Mouse (Mus musculus) kidney, embryonic 16.5 days (tissue): ENCODE data around the gene Map2k2. TPM values are rescaled to one million over a fixed set of nuclear protein-coding genes. Genes with fewer than 3 reads are reported as not detected.
"Not testable (repeated sequence)": the region's sequence is repeated elsewhere in the genome, so short reads cannot be mapped to it uniquely, and the experiment has no call there.

ENCODE experiments used
- ATAC-seq: fragments of 200-750 bp; cut with Nextera tagmentation; 2 replicates; pipeline ENCODE4 v1.8.0; 2017; ENCODE audit warnings: moderate TSS enrichment; ENCODE audit not compliant: low FRiP score, low TSS enrichment
- H3K27ac ChIP-seq: fragments of 300-500 bp; sonication (generic); 2 replicates; pipeline ENCODE4 v1.5.1; 2014; ENCODE audit warnings: low read length
- H3K27me3 ChIP-seq: fragments of 300-500 bp; sonication (generic); 2 replicates; pipeline ENCODE4 v1.6.1; 2014; ENCODE audit warnings: low read length, control low read depth, mixed read lengths; ENCODE audit not compliant: insufficient read depth
- H3K36me3 ChIP-seq: fragments of 300-500 bp; sonication (generic); 2 replicates; pipeline ENCODE4 v1.6.1; 2014; ENCODE audit warnings: low read length, control low read depth, mixed read lengths; ENCODE audit not compliant: insufficient read depth
- H3K4me1 ChIP-seq: fragments of 300-500 bp; sonication (generic); 2 replicates; pipeline ENCODE4 v1.6.1; 2014; ENCODE audit warnings: low read length, control low read depth, mixed read lengths; ENCODE audit not compliant: insufficient read depth
- H3K4me2 ChIP-seq: fragments of 300-500 bp; sonication (generic); replicated peaks from 2 replicates; pipeline ENCODE4 v1.6.1; 2014; ENCODE audit warnings: low read depth, low read length
- H3K4me3 ChIP-seq: fragments of 300-500 bp; sonication (generic); 2 replicates; pipeline ENCODE4 v1.5.1; 2014; ENCODE audit warnings: mild to moderate bottlenecking, low read length
- H3K9ac ChIP-seq: fragments of 300-500 bp; sonication (generic); replicated peaks from 2 replicates; pipeline ENCODE4 v1.6.1; 2014; ENCODE audit warnings: low read length
- H3K9me3 ChIP-seq: fragments of 300-500 bp; sonication (generic); 2 replicates; pipeline ENCODE4 v1.6.1; 2016; ENCODE audit warnings: low read length, control low read depth
- WGBS: fragments of 180-500 bp; shearing (Covaris S2); extraction: QIAGEN DNeasy Blood & Tissue Kit; methylation state at CpG from one replicate; pipeline ENCODE4 v1.1.7; 2014; 5-methylcytosine and 5-hydroxymethylcytosine counted together
- microRNA-seq: library from miRNA; unstranded; fragments of <30 nt; microRNA quantifications from one replicate; pipeline ENCODE4, GENCODE M21; 2016
- polyA plus RNA-seq: library from polyadenylated mRNA; unstranded; fragments of >200 nt; fragmentation: Nextera tagmentation; extraction: Ambion mirVana; gene quantifications from 2 replicates; pipeline ENCODE4 v1.2.1, GENCODE M21; 2015

The Map2k2 gene
- polyA plus RNA-seq, 1 experiment from 2014 or later: 195 TPM

DNA sequence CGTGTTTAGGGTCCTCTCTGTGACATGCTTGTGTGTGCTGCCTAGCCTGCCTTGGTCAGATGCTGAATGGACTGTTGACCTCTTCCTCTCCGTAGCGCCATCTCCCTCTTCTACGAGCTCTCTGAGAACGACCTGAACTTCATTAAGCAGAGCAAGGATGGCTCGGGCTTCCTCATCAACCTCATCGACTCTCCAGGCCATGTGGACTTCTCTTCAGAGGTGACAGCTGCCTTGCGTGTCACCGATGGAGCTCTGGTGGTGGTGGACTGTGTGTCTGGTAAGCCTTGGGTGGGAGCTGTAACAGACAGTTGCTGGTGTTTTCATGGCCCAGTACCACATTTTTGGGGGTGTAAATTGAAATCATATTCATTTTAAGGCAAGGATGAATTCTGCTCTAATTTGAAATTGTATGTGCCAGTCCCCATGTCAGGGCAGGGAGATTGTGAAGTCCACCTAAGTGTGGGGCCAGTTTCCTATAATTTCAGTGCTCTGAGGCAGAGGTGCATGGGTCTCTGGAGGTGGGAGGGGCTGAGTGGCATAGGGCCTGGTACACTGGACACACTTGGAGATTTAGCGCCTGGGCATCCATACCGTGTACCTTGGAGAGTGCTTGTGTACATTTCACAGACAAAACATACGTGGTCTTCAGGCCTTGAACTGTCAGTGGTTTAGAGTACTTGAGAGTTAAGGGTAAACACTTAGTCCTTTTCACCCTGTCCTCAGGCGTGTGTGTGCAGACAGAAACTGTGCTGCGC is 72.4 kb downstream of the Map2k2 start:
- Histone ChIP-seq H3K9me3 (no peaks in the 10 kb centered on the region), H3K4me2 (peak overlapping the region; percentile 97), H3K4me1 (peaks cover 42% of the 10 kb centered on the region), H3K36me3 (peaks cover 53% of the 10 kb centered on the region), H3K9ac (peak overlapping the region; percentile 99), H3K4me3 (peak overlapping the region; percentile 100), H3K27me3 (no peaks in the 10 kb centered on the region), H3K27ac (peak overlapping the region; percentile 91; the same call in 1 of the 2 replicates)
- ATAC-seq: no peak
- WGBS: 54% methylated on average over 14 of the region's 14 CpGs

DNA sequence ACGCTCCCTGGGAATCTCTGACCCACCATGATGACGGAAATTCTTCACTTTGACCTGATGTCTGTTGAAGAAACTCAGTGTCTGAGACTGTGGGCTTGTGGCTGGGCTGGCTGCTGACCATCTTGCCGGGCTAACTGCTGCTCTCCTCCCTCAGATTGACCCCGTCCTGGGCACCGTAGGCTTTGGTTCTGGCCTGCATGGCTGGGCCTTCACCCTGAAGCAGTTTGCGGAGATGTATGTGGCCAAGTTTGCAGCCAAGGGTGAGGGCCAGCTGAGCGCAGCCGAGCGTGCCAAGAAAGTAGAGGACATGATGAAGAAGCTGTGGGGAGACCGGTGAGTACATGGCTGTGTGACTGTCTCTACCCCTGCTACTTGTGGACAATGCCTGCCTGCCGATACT is 73.2 kb downstream of the Map2k2 start:
- Histone ChIP-seq H3K4me2 (0 out of 2 replicates have a peak overlapping the region, but pooled peaks have one; percentile 97), H3K9me3 (no peaks in the 10 kb centered on the region), H3K4me3 (no peak overlapping the region), H3K36me3 (peaks cover 53% of the 10 kb centered on the region), H3K4me1 (peaks cover 41% of the 10 kb centered on the region), H3K9ac (no peak overlapping the region), H3K27ac (no peak overlapping the region), H3K27me3 (no peaks in the 10 kb centered on the region)
- WGBS: 91% methylated on average over 11 of the region's 11 CpGs
- ATAC-seq: no peak

DNA sequence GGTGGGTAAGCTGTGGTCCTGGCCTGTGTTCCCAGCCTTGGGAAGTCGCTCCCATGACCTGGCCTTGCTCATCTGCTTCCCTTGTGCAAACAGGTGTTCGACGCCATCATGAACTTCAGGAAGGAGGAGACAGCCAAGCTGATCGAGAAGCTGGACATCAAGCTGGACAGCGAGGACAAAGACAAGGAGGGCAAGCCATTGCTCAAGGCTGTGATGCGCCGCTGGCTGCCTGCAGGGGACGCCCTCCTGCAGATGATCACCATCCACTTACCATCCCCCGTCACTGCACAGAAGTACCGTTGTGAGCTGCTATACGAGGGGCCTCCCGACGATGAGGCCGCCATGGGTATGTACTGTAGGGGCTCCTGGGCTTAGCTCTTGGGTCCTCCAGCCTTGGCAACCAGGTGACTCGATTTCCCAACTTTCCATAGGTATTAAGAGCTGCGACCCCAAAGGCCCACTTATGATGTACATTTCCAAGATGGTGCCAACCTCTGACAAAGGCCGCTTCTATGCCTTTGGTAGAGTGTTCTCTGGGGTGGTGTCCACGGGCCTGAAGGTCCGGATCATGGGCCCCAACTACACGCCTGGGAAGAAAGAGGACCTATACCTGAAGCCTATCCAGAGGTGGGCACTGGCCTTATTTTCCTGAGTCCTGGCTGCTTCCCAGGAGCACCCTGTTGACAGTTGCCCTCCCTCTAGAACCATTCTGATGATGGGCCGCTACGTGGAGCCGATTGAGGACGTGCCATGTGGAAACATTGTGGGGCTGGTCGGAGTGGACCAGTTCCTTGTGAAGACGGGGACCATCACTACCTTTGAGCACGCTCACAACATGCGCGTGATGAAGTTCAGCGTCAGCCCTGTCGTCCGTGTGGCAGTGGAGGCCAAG is 74.0 kb downstream of the Map2k2 start:
- Histone ChIP-seq H3K9me3 (no peaks in the 10 kb centered on the region), H3K4me1 (peaks cover 40% of the 10 kb centered on the region), H3K4me2 (no peak overlapping the region), H3K4me3 (no peak overlapping the region), H3K27me3 (no peaks in the 10 kb centered on the region), H3K9ac (no peak overlapping the region), H3K36me3 (peaks cover 56% of the 10 kb centered on the region), H3K27ac (no peak overlapping the region)
- 90% methylated on average over 32 of the region's 32 CpGs for WGBS
- no peak for ATAC-seq

DNA sequence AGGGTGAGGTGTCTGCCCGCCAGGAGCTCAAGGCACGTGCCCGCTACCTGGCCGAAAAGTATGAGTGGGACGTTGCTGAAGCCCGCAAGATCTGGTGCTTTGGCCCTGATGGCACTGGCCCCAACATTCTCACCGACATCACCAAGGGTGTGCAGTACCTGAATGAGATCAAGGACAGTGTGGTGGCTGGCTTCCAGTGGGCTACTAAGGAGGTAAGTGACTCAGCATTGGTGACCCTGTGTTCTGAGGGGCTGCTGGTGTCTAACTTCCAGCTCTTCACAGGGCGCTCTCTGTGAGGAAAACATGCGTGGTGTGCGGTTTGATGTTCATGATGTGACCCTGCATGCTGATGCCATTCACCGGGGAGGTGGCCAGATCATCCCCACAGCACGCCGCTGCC is 75.2 kb downstream of the Map2k2 start:
- Histone ChIP-seq H3K27ac (no peak overlapping the region), H3K4me1 (peaks cover 34% of the 10 kb centered on the region), H3K36me3 (peaks cover 62% of the 10 kb centered on the region), H3K9me3 (no peaks in the 10 kb centered on the region), H3K4me3 (no peak overlapping the region), H3K9ac (no peak overlapping the region), H3K4me2 (no peak overlapping the region), H3K27me3 (no peaks in the 10 kb centered on the region)
- WGBS: 92% methylated on average over 13 of the region's 13 CpGs
- no peak for ATAC-seq

DNA sequence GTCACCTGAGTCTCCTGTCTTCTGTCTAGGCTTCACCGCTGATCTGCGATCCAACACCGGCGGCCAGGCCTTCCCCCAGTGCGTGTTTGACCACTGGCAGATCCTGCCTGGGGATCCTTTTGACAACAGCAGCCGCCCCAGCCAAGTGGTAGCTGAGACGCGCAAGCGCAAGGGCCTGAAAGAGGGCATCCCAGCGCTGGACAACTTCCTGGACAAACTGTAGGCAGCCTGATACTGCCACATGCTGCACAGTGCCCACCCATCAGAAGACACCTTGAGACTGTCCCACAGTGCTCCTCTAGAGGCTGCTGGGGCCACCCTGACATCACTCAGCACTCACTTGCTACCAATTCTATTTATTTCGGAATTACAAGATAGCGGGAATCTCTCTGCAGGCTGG is 76.1 kb downstream of the Map2k2 start:
- not testable (repeated sequence) for H3K9me3 ChIP-seq, ATAC-seq, H3K27me3 ChIP-seq, H3K27ac ChIP-seq, H3K9ac ChIP-seq, H3K4me2 ChIP-seq, H3K4me3 ChIP-seq
- Histone ChIP-seq H3K36me3 (peaks cover 65% of the 10 kb centered on the region), H3K4me1 (peaks cover 34% of the 10 kb centered on the region)
- 86% methylated on average over 12 of the region's 12 CpGs for WGBS

DNA sequence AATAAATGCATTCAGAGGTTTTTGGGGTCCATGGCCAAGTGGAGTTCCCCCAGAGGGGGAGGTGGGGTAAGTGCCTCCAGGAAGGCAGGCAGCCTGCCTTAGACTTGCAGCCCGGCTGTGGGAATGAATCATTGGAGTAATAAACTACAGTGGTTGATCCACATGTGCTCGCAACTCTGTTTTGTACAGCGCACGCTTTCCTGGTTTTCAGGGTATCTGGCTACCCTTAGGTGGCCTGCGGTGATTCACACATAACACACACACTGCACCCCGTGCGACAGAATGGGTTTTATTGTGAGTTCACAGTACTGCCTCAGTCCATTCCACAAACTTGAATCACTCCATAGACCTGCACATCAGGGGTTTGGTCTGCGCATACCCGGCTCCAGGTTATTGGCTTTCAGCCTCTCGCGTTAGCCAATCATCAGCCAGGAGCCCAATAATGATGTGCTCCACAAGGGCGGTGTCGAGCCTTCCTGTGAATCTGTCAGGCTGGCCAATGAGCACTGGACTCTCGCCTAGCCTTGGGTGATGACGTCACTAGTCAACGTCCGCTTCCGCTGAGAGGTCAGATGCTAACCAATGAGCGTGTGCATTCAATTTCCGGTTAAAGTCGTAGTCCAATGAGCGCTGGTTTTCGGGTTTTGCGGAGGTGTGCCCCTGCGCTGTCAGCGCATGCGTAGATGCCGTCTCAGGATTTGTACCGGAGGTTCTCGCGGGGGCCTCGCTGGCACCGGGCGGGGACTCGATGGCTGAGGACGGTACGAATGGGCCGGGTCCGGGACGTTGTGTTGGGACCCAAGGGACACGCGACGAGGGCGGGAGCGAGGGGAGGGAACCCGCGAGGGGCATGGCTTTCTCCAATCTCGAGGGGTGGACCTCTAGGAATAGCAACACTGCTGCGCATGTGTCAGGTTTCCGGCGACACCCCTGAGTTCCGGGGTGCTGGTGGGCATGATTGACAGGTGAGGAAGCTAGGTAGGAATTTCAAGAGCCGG is 76.9 kb downstream of the Map2k2 start, which contains the start of gene Dapk3:
Dapk3 (plus strand) TSS at position 670 of the 998 bp plus-strand sequence.
- peaks cover 33% of the 10 kb centered on the region for H3K4me1 ChIP-seq
- no peaks in the 10 kb centered on the region for H3K27me3 ChIP-seq
- peak within 1 kb of the TSS; percentile 63 for H3K4me2 ChIP-seq
- H3K4me3 ChIP-seq: peak within 1 kb of the TSS; percentile 71
- ATAC-seq: peak; percentile 95
- H3K36me3 ChIP-seq: peaks cover 66% of the 10 kb centered on the region
- H3K9ac ChIP-seq: peak within 1 kb of the TSS; percentile 77
- H3K9me3 ChIP-seq: no peaks in the 10 kb centered on the region
- peak within 1 kb of the TSS; percentile 86 for H3K27ac ChIP-seq
- 5% methylated on average over 53 of the region's 53 CpGs for WGBS

Small RNA genes lying within 50 kb of the gene (microRNA-seq; reads per million reads assigned to microRNA genes)
- gene Mir5615-1: not detected
- gene Mir5615-2: not detected

Other genes starting within 250 kb of the Map2k2 start
- gene Tmprss9, start 234.1 kb upstream of the Map2k2 start, polyA plus RNA-seq: 0.08 TPM in 1 of 2 replicates, not detected in the other
- gene Timm13, start 204.9 kb upstream of the Map2k2 start, polyA plus RNA-seq: 361 and 376 TPM in 2 replicates
- gene Lmnb2, start 187.7 kb upstream of the Map2k2 start, polyA plus RNA-seq: 61.8 and 62.4 TPM in 2 replicates
- gene Gadd45b, start 175.8 kb upstream of the Map2k2 start, polyA plus RNA-seq: 22.3 and 24.1 TPM in 2 replicates
- gene Gng7, start 91.0 kb upstream of the Map2k2 start, polyA plus RNA-seq: 6.6 and 6.7 TPM in 2 replicates
- 0.11 and 0.41 TPM in 2 replicates for gene Diras1, start 80.3 kb upstream of the Map2k2 start, polyA plus RNA-seq
- gene Slc39a3, start 68.5 kb upstream of the Map2k2 start, polyA plus RNA-seq: 19.6 and 19.9 TPM in 2 replicates
- gene Sgta, start 45.7 kb upstream of the Map2k2 start, polyA plus RNA-seq: 244 and 250 TPM in 2 replicates
- 69.6 and 70.0 TPM in 2 replicates for gene Thop1, start 35.9 kb upstream of the Map2k2 start, polyA plus RNA-seq
- 0.24 and 0.29 TPM in 2 replicates for gene Creb3l3, start 7.0 kb upstream of the Map2k2 start, polyA plus RNA-seq
- gene Zbtb7a, start 29.3 kb downstream of the Map2k2 start, polyA plus RNA-seq: 24.4 and 25.2 TPM in 2 replicates
- gene Pias4, start 62.0 kb downstream of the Map2k2 start, polyA plus RNA-seq: 51.0 and 56.2 TPM in 2 replicates
- gene Eef2, start 70.7 kb downstream of the Map2k2 start, polyA plus RNA-seq: 663 and 672 TPM in 2 replicates
- gene Dapk3, start 77.1 kb downstream of the Map2k2 start, polyA plus RNA-seq: 38.4 and 39.3 TPM in 2 replicates
- not detected in 2 replicates for gene 4930442H23Rik, start 77.9 kb downstream of the Map2k2 start, polyA plus RNA-seq
- not detected in 2 replicates for gene Nmrk2, start 96.1 kb downstream of the Map2k2 start, polyA plus RNA-seq
- 0.14 and 0.33 TPM in 2 replicates for gene Atcay, start 124.9 kb downstream of the Map2k2 start, polyA plus RNA-seq
- 7.1 and 7.8 TPM in 2 replicates for gene Zfr2, start 127.2 kb downstream of the Map2k2 start, polyA plus RNA-seq
- 8.2 and 8.9 TPM in 2 replicates for gene Matk, start 147.0 kb downstream of the Map2k2 start, polyA plus RNA-seq
- 218 and 238 TPM in 2 replicates for gene Mrpl54, start 161.0 kb downstream of the Map2k2 start, polyA plus RNA-seq
- gene Apba3, start 161.0 kb downstream of the Map2k2 start, polyA plus RNA-seq: 88.6 and 88.7 TPM in 2 replicates
- gene Tjp3, start 185.7 kb downstream of the Map2k2 start, polyA plus RNA-seq: 21.9 and 22.6 TPM in 2 replicates
- 62.9 and 63.9 TPM in 2 replicates for gene Pip5k1c, start 187.0 kb downstream of the Map2k2 start, polyA plus RNA-seq
- 42.3 and 43.2 TPM in 2 replicates for gene Cactin, start 215.2 kb downstream of the Map2k2 start, polyA plus RNA-seq
- 19.7 and 20.2 TPM in 2 replicates for gene Tbxa2r, start 222.8 kb downstream of the Map2k2 start, polyA plus RNA-seq
- 0.09 TPM in 2 replicates for gene Gipc3, start 237.4 kb downstream of the Map2k2 start, polyA plus RNA-seq
- gene Hmg20b, start 244.6 kb downstream of the Map2k2 start, polyA plus RNA-seq: 90.6 and 94.5 TPM in 2 replicates